Mouse (Mus musculus) testis, adult 2 months (tissue): Measurements from ENCODE around the gene Polrmt. TPM values are rescaled to one million over a fixed set of nuclear protein-coding genes. Genes with fewer than 3 reads are reported as not detected.

Experiments used
- H3K27ac ChIP-seq: fragments of 200-500 bp; 2 replicates; pipeline ENCODE4 v1.5.1; 2012; ENCODE audit warnings: low read depth, low read length; ENCODE audit not compliant: control insufficient read depth, insufficient read depth
- H3K27me3 ChIP-seq: fragments of 200-500 bp; 2 replicates; pipeline ENCODE4 v1.6.1; 2012; ENCODE audit warnings: mild to moderate bottlenecking, low read length, moderate library complexity; ENCODE audit not compliant: control insufficient read depth, insufficient read depth
- H3K36me3 ChIP-seq: fragments of 200-500 bp; 2 replicates; pipeline ENCODE4 v1.6.1; 2012; ENCODE audit warnings: mild to moderate bottlenecking, low read length; ENCODE audit not compliant: control insufficient read depth, insufficient read depth
- H3K4me1 ChIP-seq: fragments of 200-500 bp; 2 replicates; pipeline ENCODE4 v1.6.1; 2012; ENCODE audit warnings: low read length; ENCODE audit not compliant: control insufficient read depth, insufficient read depth
- H3K4me3 ChIP-seq: fragments of 200-500 bp; 2 replicates; pipeline ENCODE4 v1.5.1; 2012; ENCODE audit warnings: low read depth, mild to moderate bottlenecking, low read length, moderate library complexity, mixed read lengths; ENCODE audit not compliant: control insufficient read depth
- CTCF ChIP-seq: fragments of 200-500 bp; IDR thresholded peaks from 2 replicates; pipeline ENCODE4 v1.5.1; 2012; ENCODE audit warnings: low read depth, mild to moderate bottlenecking, inconsistent platforms, low read length, moderate library complexity; ENCODE audit not compliant: control insufficient read depth, insufficient read depth, insufficient replicate concordance
- POLR2A ChIP-seq: fragments of 200-500 bp; IDR thresholded peaks from 2 replicates; pipeline ENCODE4 v1.6.1; 2012; ENCODE audit warnings: low read depth, mild to moderate bottlenecking, inconsistent platforms, low read length, moderate library complexity; ENCODE audit not compliant: control insufficient read depth
- polyA plus RNA-seq: library from polyadenylated mRNA; depleted of rRNA; stranded (reverse); fragments of >200 nt; gene quantifications from 2 replicates; pipeline ENCODE4 v1.2.3, GENCODE M21; 2012

Gene Polrmt
- polyA plus RNA-seq, 1 experiment, result 30.6 TPM

- TF ChIP-seq POLR2A, result no peak
- TF ChIP-seq CTCF, result no peak
- Histone ChIP-seq H3K4me3 (no peak overlapping the region), H3K4me1 (peaks cover 12% of the 10 kb centered on the region), H3K36me3 (no peaks in the 10 kb centered on the region; the same call in 1 of the 2 replicates), H3K27ac (no peak overlapping the region), H3K27me3 (no peaks in the 10 kb centered on the region)
These were observed 22.9 kb upstream of the Polrmt start for GRCm38 (mm10) chr10:79769329-79769728.

GRCm38 (mm10) chr10:79768400-79768799, 22.0 kb upstream of the Polrmt start:
- H3K36me3 ChIP-seq, result no peaks in the 10 kb centered on the region; the same call in 1 of the 2 replicates
- H3K4me1 ChIP-seq, result peaks cover 14% of the 10 kb centered on the region
- TF ChIP-seq POLR2A (no peak), CTCF (peak; percentile 85; the same call in 1 of the 2 replicates)
- H3K27ac ChIP-seq, result no peak overlapping the region
- no peaks in the 10 kb centered on the region for H3K27me3 ChIP-seq
- peak overlapping the region; percentile 90 for H3K4me3 ChIP-seq

GRCm38 (mm10) chr10:79767372-79768244, 21.2 kb upstream of the Polrmt start:
- no peaks in the 10 kb centered on the region; the same call in 1 of the 2 replicates for H3K36me3 ChIP-seq
- peak overlapping the region; percentile 90 for H3K4me3 ChIP-seq
- H3K4me1 ChIP-seq, result peaks cover 14% of the 10 kb centered on the region
- H3K27me3 ChIP-seq, result no peaks in the 10 kb centered on the region
- H3K27ac ChIP-seq, result peak overlapping the region; percentile 88
- TF ChIP-seq POLR2A (no peak; the same call in none of the 2 replicates), CTCF (no peak)

- peak; percentile 35 for TF ChIP-seq POLR2A
- TF ChIP-seq CTCF, result no peak
- H3K27me3 ChIP-seq, result no peaks in the 10 kb centered on the region
- H3K4me3 ChIP-seq, result peak within 1 kb of the TSS; percentile 90
- H3K36me3 ChIP-seq, result no peaks in the 10 kb centered on the region; the same call in 1 of the 2 replicates
- peak within 1 kb of the TSS; percentile 95 for H3K27ac ChIP-seq
- H3K4me1 ChIP-seq, result peaks cover 12% of the 10 kb centered on the region
These were observed 20.3 kb upstream of the Polrmt start, which contains the start of gene Rnf126 for GRCm38 (mm10) chr10:79766508-79767325. Rnf126 (minus strand) TSS chr10:79766952.

DNA sequence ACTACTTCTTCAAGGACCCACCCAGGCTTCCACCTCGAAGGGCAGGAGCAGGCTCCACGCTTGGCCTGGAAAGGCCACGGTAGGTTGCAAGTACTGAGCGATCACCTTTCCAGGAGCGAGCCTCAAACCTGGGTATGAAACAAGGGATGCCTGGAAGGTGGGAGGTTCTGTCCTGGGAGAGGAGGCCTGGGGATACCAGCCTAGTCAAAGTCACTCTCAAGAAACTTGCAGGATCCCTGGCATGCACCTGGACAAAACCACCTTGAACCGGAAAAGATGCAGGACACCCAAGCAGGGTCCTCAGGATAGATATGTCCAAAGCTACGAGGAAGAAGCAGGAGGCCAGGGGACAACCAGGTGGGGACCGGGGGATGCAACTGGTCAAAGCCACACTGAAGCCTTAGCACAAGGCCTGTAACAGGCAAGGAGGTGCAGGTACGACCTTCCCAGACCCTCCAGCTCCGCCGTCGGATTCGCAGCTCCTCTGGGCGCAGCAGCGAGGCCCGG, 19.7 kb upstream of the Polrmt start:
- Histone ChIP-seq H3K4me3 (peak overlapping the region; percentile 90), H3K36me3 (no peaks in the 10 kb centered on the region; the same call in none of the 2 replicates), H3K27ac (peak overlapping the region; percentile 95), H3K27me3 (no peaks in the 10 kb centered on the region), H3K4me1 (peaks cover 12% of the 10 kb centered on the region)
- TF ChIP-seq CTCF (no peak), POLR2A (no peak)

DNA sequence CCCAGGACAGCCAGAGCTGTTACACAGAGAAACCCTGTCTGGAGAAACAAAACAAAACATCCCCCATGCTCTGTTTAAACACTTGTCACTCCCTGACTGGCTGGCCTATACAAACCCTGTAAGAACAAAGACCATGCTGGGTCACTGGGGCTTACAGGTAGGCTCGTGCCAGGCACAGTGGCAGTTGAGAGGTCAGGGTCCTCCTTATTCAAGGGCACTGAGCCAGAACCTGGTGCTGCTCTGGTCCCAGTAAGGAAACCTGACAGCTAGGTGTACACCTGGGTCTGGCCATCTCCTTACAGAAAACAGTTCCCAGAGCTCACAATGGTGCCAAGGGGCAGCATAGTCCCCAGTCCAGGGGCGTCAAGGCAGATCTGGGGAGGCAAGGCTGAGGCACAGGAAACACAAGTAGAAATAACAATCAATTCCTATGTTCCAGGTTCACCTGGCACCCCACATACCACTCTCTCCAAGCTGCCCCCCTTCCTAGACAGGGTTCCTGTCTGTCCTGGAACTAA, 18.9 kb upstream of the Polrmt start:
- no peak for TF ChIP-seq CTCF
- TF ChIP-seq POLR2A, result no peak
- Histone ChIP-seq H3K36me3 (no peaks in the 10 kb centered on the region; the same call in none of the 2 replicates), H3K27me3 (no peaks in the 10 kb centered on the region), H3K27ac (no peak overlapping the region; the same call in 1 of the 2 replicates), H3K4me1 (peaks cover 12% of the 10 kb centered on the region), H3K4me3 (peak overlapping the region; percentile 90)

- Histone ChIP-seq H3K4me1 (peaks cover 12% of the 10 kb centered on the region), H3K4me3 (no peak overlapping the region), H3K36me3 (no peaks in the 10 kb centered on the region; the same call in none of the 2 replicates), H3K27me3 (no peaks in the 10 kb centered on the region), H3K27ac (no peak overlapping the region)
- TF ChIP-seq POLR2A, result no peak
- TF ChIP-seq CTCF, result no peak
These were observed 17.9 kb upstream of the Polrmt start for GRCm38 (mm10) chr10:79764234-79764633.
